Mouse (Mus musculus) G1E (cell line): ENCODE data around the gene Klc1.

Experiments
- CTCF ChIP-seq: IDR thresholded peaks from 2 replicates; pipeline ENCODE4 v1.5.1; 2012; ENCODE audit warnings: low read depth, low read length, inconsistent platforms, mixed read lengths
- GATA1 ChIP-seq: IDR thresholded peaks from 2 replicates; pipeline ENCODE4 v1.6.1; 2012; ENCODE audit warnings: borderline replicate concordance, low read length, inconsistent platforms, mixed read lengths

DNA sequence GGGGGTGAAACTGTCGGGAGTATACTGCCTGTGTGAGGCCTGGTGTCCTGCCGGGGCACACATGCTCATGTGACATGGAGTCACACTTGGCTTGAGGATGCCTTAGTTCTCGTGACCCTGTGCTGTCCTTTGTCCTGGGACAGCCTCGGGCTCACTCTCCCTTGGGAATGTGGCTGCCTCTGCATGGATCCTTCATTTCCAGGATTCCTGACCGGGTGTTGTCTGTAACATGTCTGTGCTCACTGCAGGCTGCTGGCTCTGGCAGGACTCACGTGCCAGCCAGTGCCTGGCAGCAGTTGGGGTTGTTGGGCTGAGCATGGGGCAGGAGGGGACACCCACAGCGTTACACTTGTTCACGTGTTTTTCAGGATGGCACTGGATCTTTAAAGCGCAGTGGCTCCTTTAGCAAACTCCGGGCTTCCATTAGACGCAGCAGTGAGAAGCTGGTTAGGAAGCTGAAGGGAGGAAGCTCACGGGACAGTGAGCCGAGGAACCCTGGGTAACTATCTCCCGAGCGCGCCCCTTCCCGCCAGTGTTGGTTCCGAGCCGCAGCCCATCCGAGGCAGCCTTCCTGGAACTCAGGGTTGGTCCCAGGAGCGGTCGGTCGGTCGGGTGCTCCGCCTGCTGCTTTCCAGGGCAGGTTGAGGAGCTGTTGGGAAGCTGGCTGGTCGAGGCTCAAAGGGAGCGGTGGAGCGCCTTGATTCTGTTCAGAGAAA lies 36.7 kb downstream of the Klc1 start:
- no peak for TF ChIP-seq CTCF
- no peak for TF ChIP-seq GATA1
